Comparison of ENCODE assay signal across 29 mouse cellular contexts in the genomic region with DNA sequence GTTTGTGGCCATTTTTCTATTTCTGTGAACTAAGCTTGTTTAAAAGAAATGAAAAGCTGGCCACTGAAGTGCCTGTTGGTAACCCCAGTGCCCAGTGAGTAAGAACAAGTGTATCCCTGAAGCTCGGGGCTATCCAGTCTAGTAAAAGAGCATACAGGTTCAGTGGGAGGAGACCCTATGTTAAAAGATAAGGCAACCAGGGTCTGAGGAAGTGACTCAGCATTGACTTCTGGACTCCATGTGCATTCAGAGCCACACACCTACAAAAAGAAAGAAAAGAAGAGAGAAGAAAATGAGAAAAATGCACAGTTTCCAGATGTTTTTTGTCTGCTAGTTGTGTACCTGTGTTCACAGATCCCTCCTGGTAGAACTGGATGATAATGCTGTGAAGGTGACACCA. TPM values are rescaled to one million over a fixed set of nuclear protein-coding genes. Genes with fewer than 3 reads are reported as not detected.
DNase-seq lines count a peak whose midpoint lies in the region; ATAC-seq and TF ChIP-seq lines count a peak whose summit lies in the region.
"Had no signal": no experiment of that assay in that cellular context is flagged by ENCODE, and none has a peak within 500 bp of the region (broad histone marks: within the 10 kb centered on the region; RNA-seq: fewer than 3 reads in every experiment).

No protein-coding gene starts in this region.

- H3K27ac ChIP-seq in liver, embryonic 11.5 days (ENCODE audit: low read depth, low read length): no peak overlapping the region
- H3K27ac ChIP-seq: embryonic facial prominence, embryonic 12.5 days; embryonic facial prominence, embryonic 15.5 days; forebrain, embryonic 12.5 days; forebrain, embryonic 15.5 days; heart, embryonic 13.5 days; hindbrain, embryonic 12.5 days; hindbrain, embryonic 15.5 days had no signal

- H3K4me2 ChIP-seq in liver, embryonic 11.5 days: no peak overlapping the region
- H3K4me2 ChIP-seq: embryonic facial prominence, embryonic 12.5 days; embryonic facial prominence, embryonic 15.5 days; forebrain, embryonic 12.5 days; forebrain, embryonic 15.5 days; heart, embryonic 13.5 days; hindbrain, embryonic 12.5 days; hindbrain, embryonic 15.5 days had no signal

- ATAC-seq in liver, embryonic 11.5 days (replicated peaks; ENCODE audit: low FRiP score): peak; percentile 71
- ATAC-seq in G1E (ENCODE audit: extremely low read depth, insufficient number of reproducible peaks, low FRiP score, poor library complexity, severe bottlenecking): peak; percentile 82
- ATAC-seq in erythroblast, adult 5-6 weeks (replicated peaks; ENCODE audit: low FRiP score, poor library complexity, severe bottlenecking): no peak
- ATAC-seq: CD4-positive, CD25-positive, alpha-beta regulatory T cell, adult 4 months; forebrain, embryonic 15.5 days; intestine, postnatal 0 days had no signal

- no peaks in the 10 kb centered on the region for H3K4me1 ChIP-seq in liver, embryonic 11.5 days (replicated peaks; ENCODE audit: control insufficient read depth, insufficient read depth, low read length)
- H3K4me1 ChIP-seq in G1E (ENCODE audit: insufficient read depth, low read depth, low read length): peaks cover 10% of the 10 kb centered on the region; the same call in 1 of the 2 replicates
- H3K4me1 ChIP-seq: embryonic facial prominence, embryonic 12.5 days; embryonic facial prominence, embryonic 15.5 days; forebrain, embryonic 12.5 days; forebrain, embryonic 15.5 days; heart, embryonic 13.5 days; hindbrain, embryonic 12.5 days; hindbrain, embryonic 15.5 days had no signal

- WGBS in liver, embryonic 11.5 days: 41% methylated on average over 1 of the region's 1 CpGs

- no peaks in the 10 kb centered on the region for H3K27me3 ChIP-seq in liver, embryonic 11.5 days (replicated peaks; ENCODE audit: control insufficient read depth, insufficient read depth, low read length)
- no peaks in the 10 kb centered on the region for H3K27me3 ChIP-seq in G1E (ENCODE audit: insufficient read depth, low read length)
- H3K27me3 ChIP-seq: embryonic facial prominence, embryonic 12.5 days; embryonic facial prominence, embryonic 15.5 days; forebrain, embryonic 12.5 days; forebrain, embryonic 15.5 days; heart, embryonic 13.5 days; hindbrain, embryonic 12.5 days; hindbrain, embryonic 15.5 days had no signal

- H3K4me3 ChIP-seq in liver, embryonic 11.5 days (ENCODE audit: low read depth, low read length): no peak overlapping the region
- H3K4me3 ChIP-seq in G1E (ENCODE audit: low read depth, low read length): no peak overlapping the region
- H3K4me3 ChIP-seq: embryonic facial prominence, embryonic 12.5 days; embryonic facial prominence, embryonic 15.5 days; erythroblast, embryonic 14.5 days; forebrain, embryonic 12.5 days; forebrain, embryonic 15.5 days; heart, embryonic 13.5 days; hindbrain, embryonic 12.5 days; hindbrain, embryonic 15.5 days had no signal

- no peak for TF ChIP-seq CTCF in G1E (IDR thresholded peaks at IDR 0.05; ENCODE audit: low read depth, low read length)

- no peak overlapping the region for H3K9ac ChIP-seq in liver, embryonic 11.5 days (ENCODE audit: low read depth, low read length)
- H3K9ac ChIP-seq: embryonic facial prominence, embryonic 12.5 days; embryonic facial prominence, embryonic 15.5 days; forebrain, embryonic 12.5 days; forebrain, embryonic 15.5 days; heart, embryonic 13.5 days; hindbrain, embryonic 12.5 days; hindbrain, embryonic 15.5 days had no signal

- no peaks in the 10 kb centered on the region for H3K9me3 ChIP-seq in liver, embryonic 11.5 days (ENCODE audit: control insufficient read depth, low read length)
- H3K9me3 ChIP-seq in G1E (replicated peaks): no peaks in the 10 kb centered on the region; the same call in 1 of the 2 replicates
- H3K9me3 ChIP-seq: embryonic facial prominence, embryonic 12.5 days; forebrain, embryonic 12.5 days; heart, embryonic 13.5 days; hindbrain, embryonic 12.5 days; hindbrain, embryonic 15.5 days had no signal

- DNase-seq in liver, embryonic 11.5 days (ENCODE audit: low spot score): no peak
- DNase-seq in liver: no peak
- DNase-seq in G1E (ENCODE audit: low spot score): no peak
- DNase-seq in c-Kit-positive CD71-positive TER-119-negative erythroid progenitor cells, embryonic 14.5 days (ENCODE audit: low read depth): peak; percentile 9
- no peak for DNase-seq in layer of hippocampus, postnatal 36 days
- DNase-seq: adrenal gland, adult 2 months; adrenal gland, postnatal 25 days; cerebellum, adult 18-20 months; cerebellum, adult 9-10 months; cerebellum, postnatal 14 days; gastrocnemius, postnatal 25 days; heart, adult 18-20 months had no signal

- H3K36me3 ChIP-seq in liver, embryonic 11.5 days (ENCODE audit: control insufficient read depth, insufficient read depth, low read length): peaks cover 17% of the 10 kb centered on the region; the same call in 1 of the 2 replicates
- H3K36me3 ChIP-seq in G1E (replicated peaks): peaks cover 56% of the 10 kb centered on the region

RNA-seq across cellular contexts. Expression of a gene that starts 10.9 kb away (rescaled TPM):
- polyA plus RNA-seq in liver, embryonic 11.5 days (2014; fragmentation: Nextera tagmentation; extraction: Ambion mirVana): not detected in 2 replicates
- not detected in 2 replicates for total RNA-seq in G1E (2014; fragmentation: Nextera tagmentation)
- total RNA-seq in G1E (2017): 0.17 and 0.22 TPM in 2 replicates
- polyA plus RNA-seq in G1E (2012): 0.02 TPM in 1 of 2 replicates, not detected in the other
- total RNA-seq in erythroblast, adult 5-6 weeks (2015; ENCODE audit: low replicate concordance): not detected in 2 replicates
- not detected in 2 replicates for total RNA-seq in erythroblast, adult 5-6 weeks (2017; ENCODE audit: low replicate concordance)
- total RNA-seq in layer of hippocampus, postnatal 36 days (2021): under 1 TPM; 0.20 to 0.22 TPM
- total RNA-seq: adrenal gland, postnatal 25 days; common myeloid progenitor, adult 5-6 weeks; gastrocnemius, adult 8-10 months; heart, adult 18-20 months; heart, postnatal 25 days; hematopoietic stem cell, adult 5-6 weeks had no signal
- polyA plus RNA-seq: erythroblast, embryonic 14.5 days; gonadal fat pad, adult 2 months; intestine, embryonic 14.5 days; intestine, postnatal 0 days had no signal

RNA-seq across cellular contexts. Expression of a gene that starts 31.1 kb away (rescaled TPM):
- 38.2 and 38.8 TPM in 2 replicates for polyA plus RNA-seq in liver, embryonic 11.5 days (2014; fragmentation: Nextera tagmentation; extraction: Ambion mirVana)
- 156 and 166 TPM in 2 replicates for total RNA-seq in G1E (2014; fragmentation: Nextera tagmentation)
- 92.7 and 94.1 TPM in 2 replicates for total RNA-seq in G1E (2017)
- 8.2 and 8.4 TPM in 2 replicates for polyA plus RNA-seq in G1E (2012)
- 36.8 and 42.3 TPM in 2 replicates for total RNA-seq in erythroblast, adult 5-6 weeks (2015; ENCODE audit: low replicate concordance)
- total RNA-seq in erythroblast, adult 5-6 weeks (2017; ENCODE audit: low replicate concordance): 51.4 and 55.5 TPM in 2 replicates
- 10 to 100 TPM; 59.7 to 66.2 TPM for total RNA-seq in layer of hippocampus, postnatal 36 days (2021)

RNA-seq across cellular contexts. Expression of a gene that starts 31.4 kb away (rescaled TPM):
- polyA plus RNA-seq in liver, embryonic 11.5 days (2014; fragmentation: Nextera tagmentation; extraction: Ambion mirVana): 10.4 and 11.3 TPM in 2 replicates
- total RNA-seq in G1E (2014; fragmentation: Nextera tagmentation) (38.2 and 44.5 TPM in 2 replicates), G1E (2017) (38.2 and 42.2 TPM in 2 replicates)
- 12.0 and 12.6 TPM in 2 replicates for polyA plus RNA-seq in G1E (2012)
- 4.8 and 13.2 TPM in 2 replicates for total RNA-seq in erythroblast, adult 5-6 weeks (2015; ENCODE audit: low replicate concordance)
- total RNA-seq in erythroblast, adult 5-6 weeks (2017; ENCODE audit: low replicate concordance): 18.1 and 21.3 TPM in 2 replicates
- 100 to 1,000 TPM; 103 to 105 TPM for total RNA-seq in layer of hippocampus, postnatal 36 days (2021)

RNA-seq across cellular contexts. Expression of a gene that starts 59.6 kb away (rescaled TPM):
- polyA plus RNA-seq in liver, embryonic 11.5 days (2014; fragmentation: Nextera tagmentation; extraction: Ambion mirVana): 9.9 and 11.7 TPM in 2 replicates
- total RNA-seq in G1E (2014; fragmentation: Nextera tagmentation): 18.8 and 22.9 TPM in 2 replicates
- 34.8 and 42.3 TPM in 2 replicates for total RNA-seq in G1E (2017)
- polyA plus RNA-seq in G1E (2012): 0.88 and 0.92 TPM in 2 replicates
- 2.1 and 13.1 TPM in 2 replicates for total RNA-seq in erythroblast, adult 5-6 weeks (2015; ENCODE audit: low replicate concordance)
- total RNA-seq in erythroblast, adult 5-6 weeks (2017; ENCODE audit: low replicate concordance): 4.7 and 8.2 TPM in 2 replicates
- 10 to 100 TPM in 1 of 2 experiments, 1 to 10 TPM in 1; 9.7 to 12.7 TPM for total RNA-seq in layer of hippocampus, postnatal 36 days (2021)
